Mouse (Mus musculus) heart, postnatal 36 days (tissue): ENCODE data around the gene Kmt2e. TPM values are rescaled to one million over a fixed set of nuclear protein-coding genes. Genes with fewer than 3 reads are reported as not detected.
"Not testable (repeated sequence)": the region's sequence is repeated elsewhere in the genome, so short reads cannot be mapped to it uniquely, and the experiment has no call there.

Experiments
- DNase-seq, 2 experiments: peaks; one replicate each; pipeline ENCODE4 v3.0.0; 2021 to 2022
- intact Hi-C: fragments of 180-260 bp; cut with DNase I; formaldehyde crosslinking; loops from one replicate; pipeline ENCODE4 v1.15.1; 2025
- total RNA-seq, 2 experiments: library from RNA; stranded (reverse); gene quantifications; 2 replicates each; pipeline ENCODE4 v1.2.3; 2021

The Kmt2e gene
- total RNA-seq, 2 experiments from 2014 or later: 50.1 to 51.5 TPM

- intact Hi-C loops: no loop called here
- no peak for DNase-seq
These were observed 96.9 kb downstream of the Kmt2e start for GRCm38 (mm10) chr5:23531100-23531499.

DNA sequence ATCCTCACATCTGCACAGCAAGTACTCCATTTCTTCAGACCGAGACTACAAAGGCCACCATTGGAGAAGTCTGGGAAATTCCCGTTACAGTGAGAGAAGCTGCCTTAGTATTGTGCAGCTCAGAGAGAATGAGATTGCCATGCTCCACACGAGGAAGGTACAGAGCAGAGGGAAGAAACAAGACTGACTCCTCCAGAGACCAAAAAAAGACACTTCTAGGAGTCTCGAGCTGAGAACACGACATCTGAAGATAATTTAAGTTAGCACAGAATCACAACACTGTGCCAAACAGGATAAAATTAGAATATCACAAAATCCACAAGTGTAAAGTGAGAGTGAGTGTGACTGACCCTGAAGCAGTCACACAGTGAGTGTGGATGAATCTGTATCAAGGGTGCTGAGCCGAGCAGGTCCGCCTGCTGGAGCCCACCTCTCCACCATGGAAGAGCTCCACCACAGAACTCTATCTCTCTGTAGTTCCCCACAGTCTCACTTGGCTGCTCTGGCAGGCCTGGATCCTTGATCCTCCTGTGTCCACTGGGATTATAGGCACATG lies 97.4 kb downstream of the Kmt2e start:
- intact Hi-C loops: no loop called here
- DNase-seq: no peak

DNA sequence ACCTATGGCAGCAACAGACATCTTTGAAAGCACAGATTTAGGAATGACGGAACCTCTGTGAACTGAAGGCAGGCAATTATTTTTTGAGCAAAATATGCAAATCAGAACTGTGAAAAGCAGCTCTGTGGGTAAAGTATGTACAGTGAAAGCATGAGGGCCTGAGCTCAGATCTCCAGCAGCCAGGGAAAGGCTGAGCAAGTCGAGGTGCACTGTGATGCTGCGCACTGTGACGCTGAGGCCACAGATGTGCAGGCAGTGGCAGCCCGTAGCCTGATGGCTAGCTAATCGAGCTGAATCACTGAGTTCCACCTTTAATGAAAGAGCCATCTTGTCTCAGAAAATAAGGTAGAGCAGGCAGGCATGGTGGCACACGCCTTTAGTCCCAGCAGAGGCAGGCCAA lies 101.5 kb downstream of the Kmt2e start:
- intact Hi-C loops: no loop called here
- DNase-seq: no peak

DNA sequence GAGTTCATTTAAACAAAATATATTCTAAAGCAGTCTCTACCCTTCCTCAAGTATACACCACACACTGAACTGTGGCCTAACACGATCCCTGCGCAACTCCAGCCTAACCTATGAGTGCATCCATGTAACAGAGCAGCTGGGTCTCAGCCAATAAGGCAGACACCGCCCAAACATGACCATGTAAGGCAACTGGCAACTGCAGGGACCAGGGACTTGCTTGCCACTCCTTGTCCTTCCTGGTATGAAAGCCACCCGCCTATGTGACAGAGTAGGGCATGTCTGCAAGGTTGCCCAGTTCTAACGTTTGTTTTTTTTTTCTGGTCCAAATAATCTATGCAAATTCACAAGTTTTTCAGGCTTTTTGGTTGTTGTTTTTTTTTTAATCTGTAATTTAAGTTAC lies 117.4 kb downstream of the Kmt2e start:
- DNase-seq: peak in 1 of 2 experiments; percentile 10
- intact Hi-C loops: no loop called here

DNA sequence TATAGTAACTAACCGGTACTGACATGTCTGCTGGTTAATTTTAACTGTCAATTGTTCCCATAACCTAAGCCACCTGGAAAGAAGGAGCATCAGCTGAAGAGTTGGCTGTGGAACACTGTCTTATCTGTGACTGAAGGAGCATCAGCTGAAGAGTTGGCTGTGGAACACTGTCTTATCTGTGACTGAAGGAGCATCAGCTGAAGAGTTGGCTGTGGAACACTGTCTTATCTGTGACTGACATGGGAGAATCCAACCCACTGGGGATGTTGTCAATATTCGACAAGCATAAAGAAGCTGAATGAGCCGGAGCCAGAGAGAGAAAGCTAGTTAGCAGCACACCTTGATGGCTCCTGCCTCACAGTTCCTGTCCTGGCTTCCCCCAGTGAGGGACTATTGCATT lies 119.1 kb downstream of the Kmt2e start:
- intact Hi-C loops, DNase-seq: not testable (repeated sequence)
